Comparison of ENCODE assay signal across 8 mouse cellular contexts in the genomic region with DNA sequence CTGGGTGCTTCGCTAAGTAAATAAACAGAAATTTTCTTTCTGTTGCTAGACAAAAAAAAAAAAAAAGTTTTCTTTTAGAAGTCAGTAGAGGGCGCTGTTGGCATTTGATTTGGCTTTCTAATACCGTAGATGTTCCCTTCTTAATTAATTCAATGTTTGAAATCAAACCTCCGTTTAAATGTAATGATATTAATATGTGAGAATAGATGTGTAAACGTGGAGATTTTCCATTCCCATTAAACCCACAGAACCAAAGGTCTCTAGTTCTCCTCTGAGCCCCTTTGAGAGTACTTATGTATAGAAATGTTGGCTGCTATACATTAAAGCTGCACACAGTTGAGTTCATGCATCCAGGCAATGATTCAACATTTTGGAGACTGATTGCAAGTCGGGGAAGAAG.
A peak's percentile ranks its signal among the peaks of the same experiment; 100 is the strongest.
DNase-seq lines count a peak whose midpoint lies in the region; ATAC-seq and TF ChIP-seq lines count a peak whose summit lies in the region.

No protein-coding gene starts in this region.

- peak overlapping the region; percentile 33; the same call in 1 of the 2 replicates for H3K4me2 ChIP-seq in lung, embryonic 16.5 days (ENCODE audit: low read depth, low read length)
- peak overlapping the region; percentile 49 for H3K4me2 ChIP-seq in hindbrain, embryonic 16.5 days (ENCODE audit: low read length)
- H3K4me2 ChIP-seq in stomach, postnatal 0 days (replicated peaks; ENCODE audit: low read depth), result no peak overlapping the region

- DNase-seq in cerebellum, adult 8-10 months, result peak; percentile 49
- DNase-seq in cerebellum, postnatal 4 days (ENCODE audit: low spot score in 2 of 2), result no peak
- DNase-seq in lung, postnatal 25 days (ENCODE audit: low spot score), result no peak
- DNase-seq in stomach, postnatal 0 days (ENCODE audit: low spot score), result no peak

- peaks cover 8% of the 10 kb centered on the region; the same call in 1 of the 2 replicates for H3K4me1 ChIP-seq in lung, embryonic 16.5 days (replicated peaks; ENCODE audit: control insufficient read depth, insufficient read depth, low read length)
- peaks cover 10% of the 10 kb centered on the region for H3K4me1 ChIP-seq in hindbrain, embryonic 16.5 days (ENCODE audit: control insufficient read depth, insufficient read depth, low read depth, low read length)
- H3K4me1 ChIP-seq in stomach, postnatal 0 days (replicated peaks; ENCODE audit: control insufficient read depth, insufficient read depth), result no peaks in the 10 kb centered on the region

- H3K27me3 ChIP-seq in lung, embryonic 16.5 days (ENCODE audit: control insufficient read depth, insufficient read depth, low read depth, low read length), result no peaks in the 10 kb centered on the region
- H3K27me3 ChIP-seq in hindbrain, embryonic 16.5 days (replicated peaks; ENCODE audit: control insufficient read depth, insufficient read depth, low read length), result no peaks in the 10 kb centered on the region
- H3K27me3 ChIP-seq in stomach, postnatal 0 days (ENCODE audit: control insufficient read depth, insufficient read depth, low read length), result no peaks in the 10 kb centered on the region

- H3K9ac ChIP-seq in lung, embryonic 16.5 days (ENCODE audit: low read length), result no peak overlapping the region
- H3K9ac ChIP-seq in hindbrain, embryonic 16.5 days (ENCODE audit: low read depth, low read length), result no peak overlapping the region; the same call in 1 of the 2 replicates
- no peak overlapping the region for H3K9ac ChIP-seq in stomach, postnatal 0 days (ENCODE audit: low read length)

- H3K36me3 ChIP-seq in lung, embryonic 16.5 days (ENCODE audit: control insufficient read depth, insufficient read depth, low read length), result no peaks in the 10 kb centered on the region
- no peaks in the 10 kb centered on the region for H3K36me3 ChIP-seq in hindbrain, embryonic 16.5 days (ENCODE audit: control insufficient read depth, insufficient read depth, low read length)
- no peaks in the 10 kb centered on the region for H3K36me3 ChIP-seq in stomach, postnatal 0 days (ENCODE audit: control insufficient read depth, insufficient read depth, low read length)

- TF ChIP-seq CTCF in stomach, postnatal 0 days (IDR thresholded peaks at IDR 0.05; ENCODE audit: low read depth), result peak; percentile 75

- H3K9me3 ChIP-seq in lung, embryonic 16.5 days (ENCODE audit: control insufficient read depth, low read length), result no peaks in the 10 kb centered on the region
- no peaks in the 10 kb centered on the region for H3K9me3 ChIP-seq in hindbrain, embryonic 16.5 days (ENCODE audit: control insufficient read depth, low read length)
- no peaks in the 10 kb centered on the region for H3K9me3 ChIP-seq in stomach, postnatal 0 days (ENCODE audit: control insufficient read depth, low read length)

- no peak for TF ChIP-seq EP300 in stomach, postnatal 0 days (optimal IDR thresholded peaks at IDR 0.05)

- no peak overlapping the region for H3K4me3 ChIP-seq in lung, embryonic 16.5 days (ENCODE audit: low read length)
- H3K4me3 ChIP-seq in hindbrain, embryonic 16.5 days (ENCODE audit: low read length), result no peak overlapping the region
- no peak overlapping the region for H3K4me3 ChIP-seq in stomach, postnatal 0 days (ENCODE audit: low read depth, low read length)

- peak; percentile 37; the same call in 1 of the 2 replicates for ATAC-seq in lung, embryonic 16.5 days (ENCODE audit: low read depth)
- no peak for ATAC-seq in hindbrain, embryonic 16.5 days
- no peak for ATAC-seq in stomach, postnatal 0 days (ENCODE audit: low FRiP score, low TSS enrichment)
- no peak for ATAC-seq in erythroid progenitor cell, adult 5-6 weeks (replicated peaks; ENCODE audit: low FRiP score, poor library complexity, severe bottlenecking)
- no peak for ATAC-seq in CD4-positive, CD25-positive, alpha-beta regulatory T cell, adult 4 months

- under 1% methylated on average over 6 of the region's 6 CpGs for WGBS in lung, embryonic 16.5 days
- WGBS in hindbrain, embryonic 16.5 days, result 5% methylated on average over 6 of the region's 6 CpGs
- WGBS in stomach, postnatal 0 days, result 1% methylated on average over 6 of the region's 6 CpGs

- no peak overlapping the region for H3K27ac ChIP-seq in lung, embryonic 16.5 days (ENCODE audit: low read length)
- no peak overlapping the region for H3K27ac ChIP-seq in hindbrain, embryonic 16.5 days (ENCODE audit: low read depth, low read length)
- H3K27ac ChIP-seq in stomach, postnatal 0 days (replicated peaks), result no peak overlapping the region
